Mouse (Mus musculus) ovary, postnatal 14 days (tissue): ENCODE measurements at regions not wholly inside any gene's neighbourhood (a gene's known extent, or its start where the extent isn't known, plus 50 kb on each side); places are given as distances from the start of the nearest gene placed in this dataset.

Experiments
- DNase-seq: peaks from one replicate; pipeline ENCODE4 v3.0.0; 2022; ENCODE audit warnings: low spot score

- no peak for DNase-seq
Measured at GRCm38 (mm10) chr1:71837039-71837648, 184.1 kb upstream of the Fn1 start.

GRCm38 (mm10) chr1:71830379-71830778, 177.4 kb upstream of the Fn1 start:
- no peak for DNase-seq

GRCm38 (mm10) chr1:71824410-71824809, 171.4 kb upstream of the Fn1 start:
- DNase-seq: no peak

GRCm38 (mm10) chr1:71822123-71822522, 169.1 kb upstream of the Fn1 start:
- no peak for DNase-seq

- DNase-seq: no peak
Measured at GRCm38 (mm10) chr1:71821099-71821498, 168.1 kb upstream of the Fn1 start.

GRCm38 (mm10) chr1:71816306-71816705, 163.3 kb upstream of the Fn1 start:
- DNase-seq: no peak

GRCm38 (mm10) chr1:71814141-71814540, 161.1 kb upstream of the Fn1 start:
- no peak for DNase-seq

- no peak for DNase-seq
Measured at GRCm38 (mm10) chr1:71812171-71812695, 159.2 kb upstream of the Fn1 start.

GRCm38 (mm10) chr1:71811196-71811788, 158.3 kb upstream of the Fn1 start:
- no peak for DNase-seq

- DNase-seq: no peak
Measured at GRCm38 (mm10) chr1:71808005-71808404, 155.0 kb upstream of the Fn1 start.

GRCm38 (mm10) chr1:71807586-71807985, 154.6 kb upstream of the Fn1 start:
- DNase-seq: no peak

- DNase-seq: no peak
Measured at GRCm38 (mm10) chr1:71801283-71802066, 148.5 kb upstream of the Fn1 start.

GRCm38 (mm10) chr1:71800581-71800980, 147.6 kb upstream of the Fn1 start:
- DNase-seq: no peak

GRCm38 (mm10) chr1:71798636-71799035, 145.6 kb upstream of the Fn1 start:
- no peak for DNase-seq

- no peak for DNase-seq
Measured at GRCm38 (mm10) chr1:71788408-71788807, 135.4 kb upstream of the Fn1 start.

GRCm38 (mm10) chr1:71784880-71785279, 131.9 kb upstream of the Fn1 start:
- no peak for DNase-seq

GRCm38 (mm10) chr1:71778292-71778691, 125.3 kb upstream of the Fn1 start:
- no peak for DNase-seq

GRCm38 (mm10) chr1:71775865-71776501, 123.0 kb upstream of the Fn1 start:
- DNase-seq: no peak

GRCm38 (mm10) chr1:71772526-71772925, 119.5 kb upstream of the Fn1 start:
- DNase-seq: no peak

GRCm38 (mm10) chr1:71771798-71772197, 118.8 kb upstream of the Fn1 start:
- DNase-seq: no peak

GRCm38 (mm10) chr1:71769595-71769994, 116.6 kb upstream of the Fn1 start:
- DNase-seq: no peak

- DNase-seq: no peak
Measured at GRCm38 (mm10) chr1:71767705-71768104, 114.7 kb upstream of the Fn1 start.

GRCm38 (mm10) chr1:71767076-71767475, 114.1 kb upstream of the Fn1 start:
- no peak for DNase-seq
